In genomic region chr9:50942711-50943110, GRCm38 (mm10) we compare ENCODE assay signal across 18 mouse cellular contexts.
"Had no signal": no experiment of that assay in that cellular context is flagged by ENCODE, and none has a peak within 500 bp of the region (broad histone marks: within the 10 kb centered on the region; RNA-seq: fewer than 3 reads in every experiment).

No protein-coding gene starts in this region.

- H3K4me3 ChIP-seq: lung, embryonic 15.5 days; megakaryocyte, embryonic 14.5 days; midbrain, embryonic 13.5 days; midbrain, embryonic 15.5 days; neural tube, embryonic 12.5 days; stomach, embryonic 15.5 days had no signal

- ATAC-seq: liver, postnatal 0 days; lung, postnatal 0 days; midbrain, embryonic 13.5 days; midbrain, embryonic 15.5 days had no signal

- H3K36me3 ChIP-seq: lung, embryonic 15.5 days; midbrain, embryonic 13.5 days; midbrain, embryonic 15.5 days; neural tube, embryonic 12.5 days; stomach, embryonic 15.5 days had no signal

- H3K9me3 ChIP-seq: lung, embryonic 15.5 days; megakaryocyte, embryonic 14.5 days; midbrain, embryonic 13.5 days; midbrain, embryonic 15.5 days; neural tube, embryonic 12.5 days; stomach, embryonic 15.5 days had no signal

- H3K27me3 ChIP-seq: lung, embryonic 15.5 days; megakaryocyte, embryonic 14.5 days; midbrain, embryonic 13.5 days; midbrain, embryonic 15.5 days; neural tube, embryonic 12.5 days; stomach, embryonic 15.5 days had no signal

- H3K9ac ChIP-seq: liver, postnatal 0 days; lung, embryonic 15.5 days; midbrain, embryonic 13.5 days; midbrain, embryonic 15.5 days; neural tube, embryonic 12.5 days; stomach, embryonic 15.5 days had no signal

- H3K4me1 ChIP-seq: lung, embryonic 15.5 days; midbrain, embryonic 13.5 days; midbrain, embryonic 15.5 days; neural tube, embryonic 12.5 days; stomach, embryonic 15.5 days had no signal

- H3K27ac ChIP-seq: lung, embryonic 15.5 days; macrophage; midbrain, embryonic 13.5 days; midbrain, embryonic 15.5 days; neural tube, embryonic 12.5 days; stomach, embryonic 15.5 days; stomach, postnatal 0 days had no signal

- DNase-seq: liver, postnatal 0 days; lung, adult 2 months; lung, postnatal 14 days; lung, postnatal 36 days; retina, postnatal 1 day; right cerebral cortex, adult 18-20 months; right cerebral cortex, postnatal 25 days; right cerebral cortex, postnatal 4 days had no signal

- H3K4me2 ChIP-seq: lung, embryonic 15.5 days; midbrain, embryonic 11.5 days; midbrain, embryonic 13.5 days; midbrain, embryonic 15.5 days; neural tube, embryonic 12.5 days; stomach, embryonic 15.5 days had no signal
